Mouse (Mus musculus) liver, adult 2 months (tissue): ENCODE measurements at regions not wholly inside any gene's neighbourhood (a gene's known extent, or its start where the extent isn't known, plus 50 kb on each side); places are given as distances from the start of the nearest gene placed in this dataset.

ENCODE experiments used
- CTCF ChIP-seq: fragments of 200-500 bp; IDR thresholded peaks from 2 replicates; pipeline ENCODE4 v1.5.1; 2011; ENCODE audit warnings: low read depth, low read length, control low read depth
- POLR2A ChIP-seq: fragments of 200-500 bp; IDR thresholded peaks from 2 replicates; pipeline ENCODE4 v1.6.1; 2011; ENCODE audit warnings: low read length, control low read depth; ENCODE audit not compliant: insufficient read depth; ENCODE audit errors: extremely low read depth

DNA sequence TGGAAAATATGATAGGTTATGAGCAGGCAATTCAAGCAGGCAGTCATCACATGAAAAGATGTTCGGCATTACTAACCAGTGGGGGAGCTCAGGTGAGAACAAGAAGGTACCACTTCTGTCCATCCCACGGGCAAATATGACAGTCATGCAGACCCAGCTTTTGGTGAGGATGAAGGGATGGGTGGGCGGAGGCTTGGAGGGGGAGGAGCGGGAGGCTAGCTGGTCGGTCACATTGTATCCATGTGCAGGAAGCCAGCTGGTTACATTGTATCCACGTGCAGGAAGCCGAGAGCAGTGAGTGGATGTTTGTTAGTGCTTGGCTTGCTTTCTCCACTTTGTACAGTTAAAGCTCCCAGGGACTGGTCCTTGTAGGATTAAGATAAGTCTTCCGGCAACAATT is 196.9 kb downstream of the Plpp3 start:
- TF ChIP-seq POLR2A (no peak), CTCF (no peak)
